Mouse (Mus musculus) midbrain, embryonic 12.5 days (tissue): ENCODE measurements around the gene Iqgap3. TPM values are rescaled to one million over a fixed set of nuclear protein-coding genes. Genes with fewer than 3 reads are reported as not detected.

Experiments used
- ATAC-seq: fragments of 200-750 bp; cut with Nextera tagmentation; 2 replicates; pipeline ENCODE4 v1.8.0; 2017; ENCODE audit warnings: low read depth, moderate TSS enrichment, moderate library complexity; ENCODE audit not compliant: low FRiP score
- H3K27ac ChIP-seq: fragments of 300-500 bp; sonication (generic); replicated peaks from 2 replicates; pipeline ENCODE4 v1.5.1; 2016; ENCODE audit warnings: mild to moderate bottlenecking
- H3K27me3 ChIP-seq: fragments of 300-500 bp; sonication (generic); 2 replicates; pipeline ENCODE4 v1.6.1; 2016; ENCODE audit warnings: mild to moderate bottlenecking
- H3K36me3 ChIP-seq: fragments of 300-500 bp; sonication (generic); 2 replicates; pipeline ENCODE4 v1.6.1; 2016
- H3K4me1 ChIP-seq: fragments of 300-500 bp; sonication (generic); 2 replicates; pipeline ENCODE4 v1.6.1; 2016
- H3K4me2 ChIP-seq: fragments of 300-500 bp; sonication (generic); replicated peaks from 2 replicates; pipeline ENCODE4 v1.6.1; 2016; ENCODE audit warnings: mild to moderate bottlenecking, moderate library complexity
- H3K4me3 ChIP-seq: fragments of 300-500 bp; sonication (generic); 2 replicates; pipeline ENCODE4 v1.5.1; 2016; ENCODE audit warnings: mild to moderate bottlenecking
- H3K9ac ChIP-seq: fragments of 300-500 bp; sonication (generic); replicated peaks from 2 replicates; pipeline ENCODE4 v1.6.1; 2016; ENCODE audit warnings: mild to moderate bottlenecking, moderate library complexity
- H3K9me3 ChIP-seq: fragments of 300-500 bp; sonication (generic); 2 replicates; pipeline ENCODE4 v1.6.1; 2016; ENCODE audit warnings: mild to moderate bottlenecking
- WGBS: fragments of 180-500 bp; shearing (Covaris S2); methylation state at CpG from one replicate; pipeline ENCODE4 v1.1.7; 2016; 5-methylcytosine and 5-hydroxymethylcytosine counted together
- polyA plus RNA-seq: library from polyadenylated mRNA; unstranded; fragments of >200 nt; fragmentation: Nextera tagmentation; extraction: Ambion mirVana; gene quantifications from 2 replicates; pipeline ENCODE4 v1.2.1, GENCODE M21; 2016

Gene Iqgap3
- polyA plus RNA-seq, result 20.7 and 20.8 TPM in 2 replicates

- ATAC-seq, result peak; percentile 91
- Histone ChIP-seq H3K27ac (no peak within 1 kb of the TSS), H3K9me3 (no peaks in the 10 kb centered on the region), H3K9ac (peak within 1 kb of the TSS; percentile 51), H3K4me3 (peak within 1 kb of the TSS; percentile 52), H3K4me2 (peak within 1 kb of the TSS; percentile 69), H3K4me1 (peaks cover 17% of the 10 kb centered on the region), H3K27me3 (no peaks in the 10 kb centered on the region), H3K36me3 (0 out of 2 replicates have a peak, but pooled peaks cover 13% of the 10 kb centered on the region)
- WGBS, result 18% methylated on average over 33 of the region's 33 CpGs
Observed at GRCm38 (mm10) chr3:88081345-88082223, at the start of gene Iqgap3. Gene Iqgap3 (plus strand): TSS chr3:88081971.

GRCm38 (mm10) chr3:88033506-88033905 is 48.3 kb upstream of the Iqgap3 start:
- ATAC-seq, result no peak
- Histone ChIP-seq H3K36me3 (no peaks in the 10 kb centered on the region), H3K9me3 (no peaks in the 10 kb centered on the region), H3K27me3 (peaks cover 41% of the 10 kb centered on the region), H3K4me1 (no peaks in the 10 kb centered on the region), H3K4me3 (no peak overlapping the region), H3K4me2 (no peak overlapping the region), H3K9ac (no peak overlapping the region), H3K27ac (no peak overlapping the region)
- 84% methylated on average over 5 of the region's 5 CpGs for WGBS

GRCm38 (mm10) chr3:88035561-88036293 is 46.0 kb upstream of the Iqgap3 start:
- Histone ChIP-seq H3K27me3 (peaks cover 33% of the 10 kb centered on the region), H3K27ac (no peak overlapping the region), H3K9ac (no peak overlapping the region), H3K4me3 (no peak overlapping the region), H3K36me3 (no peaks in the 10 kb centered on the region), H3K4me2 (no peak overlapping the region), H3K4me1 (no peaks in the 10 kb centered on the region), H3K9me3 (no peaks in the 10 kb centered on the region)
- WGBS, result 75% methylated on average over 1 of the region's 1 CpGs
- no peak for ATAC-seq

- Histone ChIP-seq H3K27me3 (peaks cover 14% of the 10 kb centered on the region), H3K9me3 (no peaks in the 10 kb centered on the region), H3K4me2 (peak within 1 kb of the TSS; percentile 76), H3K27ac (no peak within 1 kb of the TSS), H3K4me3 (peak within 1 kb of the TSS; percentile 64), H3K4me1 (peaks cover 9% of the 10 kb centered on the region; the same call in 1 of the 2 replicates), H3K36me3 (no peaks in the 10 kb centered on the region), H3K9ac (peak within 1 kb of the TSS; percentile 57)
- peak; percentile 87 for ATAC-seq
- 12% methylated on average over 36 of the region's 36 CpGs for WGBS
Observed at GRCm38 (mm10) chr3:88042661-88043421, 38.9 kb upstream of the Iqgap3 start, which contains the start of gene Gpatch4. Gene Gpatch4 (plus strand): TSS chr3:88043108.

GRCm38 (mm10) chr3:88049532-88049931 is 32.2 kb upstream of the Iqgap3 start:
- 90% methylated on average over 3 of the region's 3 CpGs for WGBS
- no peaks in the 10 kb centered on the region for H3K4me1 ChIP-seq
- no peaks in the 10 kb centered on the region for H3K27me3 ChIP-seq
- H3K27ac ChIP-seq, result no peak overlapping the region
- no peaks in the 10 kb centered on the region for H3K9me3 ChIP-seq
- no peak overlapping the region for H3K9ac ChIP-seq
- peaks cover 39% of the 10 kb centered on the region for H3K36me3 ChIP-seq
- ATAC-seq, result no peak
- no peak overlapping the region for H3K4me3 ChIP-seq
- no peak overlapping the region for H3K4me2 ChIP-seq

- H3K4me1 ChIP-seq, result peaks cover 17% of the 10 kb centered on the region
- H3K9ac ChIP-seq, result no peak overlapping the region
- no peak for ATAC-seq
- no peaks in the 10 kb centered on the region for H3K9me3 ChIP-seq
- 86% methylated on average over 6 of the region's 6 CpGs for WGBS
- peaks cover 4% of the 10 kb centered on the region; the same call in 1 of the 2 replicates for H3K27me3 ChIP-seq
- H3K4me3 ChIP-seq, result peak overlapping the region; percentile 92; the same call in 1 of the 2 replicates
- H3K36me3 ChIP-seq, result peaks cover 42% of the 10 kb centered on the region
- peak overlapping the region; percentile 92; the same call in 1 of the 2 replicates for H3K4me2 ChIP-seq
- H3K27ac ChIP-seq, result no peak overlapping the region
Observed at GRCm38 (mm10) chr3:88057030-88057429, 24.7 kb upstream of the Iqgap3 start.

- H3K9ac ChIP-seq, result peak within 1 kb of the TSS; percentile 93
- H3K4me1 ChIP-seq, result peaks cover 17% of the 10 kb centered on the region
- H3K27ac ChIP-seq, result peak within 1 kb of the TSS; percentile 75
- peak; percentile 95 for ATAC-seq
- WGBS, result under 1% methylated on average over 60 of the region's 60 CpGs
- peak within 1 kb of the TSS; percentile 92 for H3K4me2 ChIP-seq
- H3K4me3 ChIP-seq, result peak within 1 kb of the TSS; percentile 92
- peaks cover 4% of the 10 kb centered on the region; the same call in 1 of the 2 replicates for H3K27me3 ChIP-seq
- H3K36me3 ChIP-seq, result peaks cover 31% of the 10 kb centered on the region
- no peaks in the 10 kb centered on the region for H3K9me3 ChIP-seq
Observed at GRCm38 (mm10) chr3:88057902-88058696, 23.7 kb upstream of the Iqgap3 start, which contains the start of gene Naxe. Gene Naxe (minus strand): TSS chr3:88058495.

GRCm38 (mm10) chr3:88068386-88068785 is 13.4 kb upstream of the Iqgap3 start:
- no peak overlapping the region for H3K9ac ChIP-seq
- no peak overlapping the region for H3K4me3 ChIP-seq
- no peak overlapping the region for H3K4me2 ChIP-seq
- no peaks in the 10 kb centered on the region for H3K9me3 ChIP-seq
- no peak overlapping the region for H3K27ac ChIP-seq
- no peaks in the 10 kb centered on the region for H3K4me1 ChIP-seq
- no peak for ATAC-seq
- peaks cover 10% of the 10 kb centered on the region; the same call in 1 of the 2 replicates for H3K27me3 ChIP-seq
- 50% methylated on average over 2 of the region's 2 CpGs for WGBS
- no peaks in the 10 kb centered on the region for H3K36me3 ChIP-seq

- Histone ChIP-seq H3K9me3 (no peaks in the 10 kb centered on the region), H3K9ac (0 out of 2 replicates have a peak overlapping the region, but pooled peaks have one; percentile 11), H3K36me3 (no peaks in the 10 kb centered on the region), H3K4me1 (no peaks in the 10 kb centered on the region), H3K27me3 (peaks cover 18% of the 10 kb centered on the region), H3K4me2 (no peak overlapping the region), H3K27ac (no peak overlapping the region), H3K4me3 (no peak overlapping the region)
- WGBS, result 2% methylated on average over 5 of the region's 5 CpGs
- ATAC-seq, result no peak
Observed at GRCm38 (mm10) chr3:88071783-88072182, 10.0 kb upstream of the Iqgap3 start.

GRCm38 (mm10) chr3:88073631-88074030 is 8.1 kb upstream of the Iqgap3 start:
- H3K4me1 ChIP-seq, result no peaks in the 10 kb centered on the region
- no peak for ATAC-seq
- no peaks in the 10 kb centered on the region for H3K9me3 ChIP-seq
- no peak overlapping the region for H3K27ac ChIP-seq
- peaks cover 18% of the 10 kb centered on the region for H3K27me3 ChIP-seq
- H3K36me3 ChIP-seq, result no peaks in the 10 kb centered on the region
- WGBS, result 68% methylated on average over 2 of the region's 2 CpGs
- H3K9ac ChIP-seq, result no peak overlapping the region
- no peak overlapping the region for H3K4me3 ChIP-seq
- H3K4me2 ChIP-seq, result no peak overlapping the region

GRCm38 (mm10) chr3:88074351-88074750 is 7.4 kb upstream of the Iqgap3 start:
- Histone ChIP-seq H3K36me3 (no peaks in the 10 kb centered on the region), H3K9me3 (no peaks in the 10 kb centered on the region), H3K4me2 (no peak overlapping the region), H3K27ac (no peak overlapping the region), H3K4me3 (no peak overlapping the region), H3K27me3 (peaks cover 18% of the 10 kb centered on the region), H3K4me1 (no peaks in the 10 kb centered on the region), H3K9ac (no peak overlapping the region)
- 77% methylated on average over 2 of the region's 2 CpGs for WGBS
- no peak for ATAC-seq
